Mouse (Mus musculus): ENCODE results near the gene Gcdh. TPM values are rescaled to one million over a fixed set of nuclear protein-coding genes. Genes with fewer than 3 reads are reported as not detected.

The Gcdh gene
- polyA plus RNA-seq, 1 experiment from 2014 or later, result 37.2 TPM

DNA sequence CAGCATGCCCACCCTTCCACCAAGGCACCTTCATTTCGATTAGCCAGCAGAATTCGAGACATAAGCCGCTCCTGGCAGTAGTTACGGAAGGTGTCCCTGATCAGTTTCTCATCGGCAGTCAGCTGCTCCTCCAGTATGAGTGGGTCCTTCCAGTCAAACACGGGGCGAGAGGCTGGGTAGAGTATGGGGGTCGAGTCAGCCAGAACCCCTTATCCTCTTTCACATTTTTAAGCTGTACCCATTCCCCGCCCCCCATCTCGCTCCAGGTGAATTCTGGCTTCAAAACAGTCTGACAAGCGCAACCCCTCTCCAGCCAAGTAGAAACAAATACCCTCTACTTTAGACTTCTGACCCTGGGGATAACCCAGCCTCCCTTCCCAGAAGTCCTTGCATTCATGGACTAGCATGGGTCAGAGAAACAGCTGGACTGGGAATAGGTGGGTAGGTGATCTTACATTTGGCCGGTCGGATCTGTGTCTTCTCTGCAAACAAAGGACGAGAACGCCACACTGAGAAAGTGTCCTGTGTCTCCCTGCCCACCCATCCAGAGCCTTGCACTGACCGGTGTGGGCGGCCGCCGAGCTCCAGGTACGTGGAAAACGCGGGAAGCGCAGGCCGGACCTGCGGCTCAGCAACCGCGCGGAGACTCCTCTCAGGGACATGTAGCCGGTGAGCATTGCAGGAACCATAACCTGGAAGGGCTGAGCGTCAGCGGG, 570 bp downstream of the Gcdh start:
- Histone ChIP-seq H3K36me3 (peaks cover 24% of the 10 kb centered on the region), H3K9ac (peak overlapping the region; percentile 79), H3K27me3 (peaks cover 4% of the 10 kb centered on the region), H3K27ac (replicated peaks) (no peak overlapping the region; the same call in 1 of the 2 replicates), H3K4me1 (replicated peaks) (peaks cover 20% of the 10 kb centered on the region), H3K4me2 (peak overlapping the region; percentile 82), H3K9me3 (no peaks in the 10 kb centered on the region), H3K4me3 (peak overlapping the region; percentile 71)
- ATAC-seq (ENCODE audit: low read depth), result peak; percentile 65
- WGBS, result 12% methylated on average over 31 of the region's 31 CpGs

- Histone ChIP-seq H3K4me1 (replicated peaks) (peaks cover 14% of the 10 kb centered on the region), H3K9me3 (no peaks in the 10 kb centered on the region), H3K9ac (no peak overlapping the region), H3K4me2 (no peak overlapping the region), H3K27me3 (no peaks in the 10 kb centered on the region), H3K4me3 (no peak overlapping the region), H3K36me3 (peaks cover 53% of the 10 kb centered on the region), H3K27ac (replicated peaks) (no peak overlapping the region)
- ATAC-seq (ENCODE audit: low read depth), result no peak
- WGBS, result 92% methylated on average over 1 of the region's 1 CpGs
Observed at GRCm38 (mm10) chr8:84889141-84889540, 4.6 kb downstream of the Gcdh start.

- WGBS, result 94% methylated on average over 3 of the region's 3 CpGs
- peaks cover 53% of the 10 kb centered on the region for H3K36me3 ChIP-seq
- peaks cover 10% of the 10 kb centered on the region for H3K4me1 ChIP-seq (replicated peaks)
- no peaks in the 10 kb centered on the region for H3K27me3 ChIP-seq
- H3K9me3 ChIP-seq, result no peaks in the 10 kb centered on the region
- H3K9ac ChIP-seq, result no peak overlapping the region
- no peak overlapping the region for H3K27ac ChIP-seq (replicated peaks)
- no peak overlapping the region for H3K4me3 ChIP-seq
- ATAC-seq (ENCODE audit: low read depth), result no peak
- H3K4me2 ChIP-seq, result no peak overlapping the region
Observed at GRCm38 (mm10) chr8:84888280-84888679, 5.4 kb downstream of the Gcdh start.

- Histone ChIP-seq H3K36me3 (peaks cover 43% of the 10 kb centered on the region), H3K4me2 (no peak overlapping the region), H3K27ac (replicated peaks) (no peak overlapping the region), H3K4me1 (replicated peaks) (no peaks in the 10 kb centered on the region), H3K4me3 (no peak overlapping the region), H3K27me3 (no peaks in the 10 kb centered on the region), H3K9ac (no peak overlapping the region), H3K9me3 (no peaks in the 10 kb centered on the region)
- WGBS, result 86% methylated on average over 4 of the region's 4 CpGs
- ATAC-seq (ENCODE audit: low read depth), result no peak
Observed at GRCm38 (mm10) chr8:84884728-84885127, 9.0 kb downstream of the Gcdh start.

DNA sequence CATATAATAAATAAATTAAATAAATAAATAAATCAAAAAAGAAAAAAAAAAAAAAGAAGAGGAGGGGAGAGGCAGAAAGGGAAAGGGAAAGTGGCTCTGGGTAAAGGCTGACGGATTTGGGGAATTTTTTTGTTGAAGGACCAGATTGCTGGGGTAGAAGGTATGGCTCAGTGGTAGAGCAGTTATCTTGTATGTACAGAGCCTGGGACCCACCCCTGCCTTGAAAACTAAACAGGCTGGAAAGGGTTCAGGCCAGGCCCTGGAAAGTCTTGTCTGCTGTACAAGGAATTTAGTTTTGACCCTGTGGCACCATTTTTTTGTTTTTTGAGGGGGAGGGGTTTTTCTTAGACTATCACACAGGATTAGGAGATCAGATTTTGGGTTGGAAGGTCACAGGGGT, 14.8 kb downstream of the Gcdh start:
- ATAC-seq (ENCODE audit: low read depth), result no peak
- WGBS, result 89% methylated on average over 1 of the region's 1 CpGs
- Histone ChIP-seq H3K4me3 (no peak overlapping the region), H3K36me3 (no peaks in the 10 kb centered on the region), H3K9me3 (no peaks in the 10 kb centered on the region), H3K27me3 (no peaks in the 10 kb centered on the region), H3K9ac (no peak overlapping the region), H3K27ac (replicated peaks) (no peak overlapping the region), H3K4me1 (replicated peaks) (no peaks in the 10 kb centered on the region), H3K4me2 (no peak overlapping the region)

DNA sequence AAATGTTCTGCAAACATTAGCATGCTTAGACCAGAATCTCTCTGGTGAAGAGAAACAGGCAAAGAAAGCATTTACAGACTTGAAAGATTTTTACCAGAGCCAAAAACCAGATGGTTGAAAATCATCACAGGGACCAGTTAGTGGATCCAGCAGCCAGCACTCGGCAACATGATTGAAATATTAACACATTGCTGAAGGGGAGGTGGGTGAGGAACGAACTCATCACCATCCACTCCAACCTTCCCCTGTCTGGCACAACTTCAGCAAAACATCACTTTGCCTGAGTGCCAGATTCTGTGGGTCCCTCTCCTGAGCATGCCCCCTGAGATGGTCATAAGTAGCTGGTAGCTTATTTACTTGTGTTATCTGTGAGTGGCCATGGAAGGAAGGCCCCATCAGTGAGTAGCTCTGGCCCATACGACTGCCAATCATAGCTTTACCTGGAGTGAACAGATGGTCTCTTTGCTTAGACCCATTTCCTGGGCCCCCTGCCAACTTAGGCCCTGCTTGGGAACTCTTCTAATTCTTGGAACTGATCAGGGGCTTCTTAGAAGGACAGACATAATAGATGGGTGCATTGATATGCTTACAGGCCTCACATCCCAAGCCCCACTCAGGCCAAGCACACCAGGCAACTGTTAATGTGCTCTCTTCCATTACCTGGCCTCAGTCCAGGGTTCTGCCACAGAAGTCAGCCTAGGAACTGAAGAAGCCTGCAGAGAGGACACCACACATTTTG, 16.3 kb downstream of the Gcdh start:
- H3K9me3 ChIP-seq, result no peaks in the 10 kb centered on the region
- 82% methylated on average over 3 of the region's 3 CpGs for WGBS
- H3K4me2 ChIP-seq, result no peak overlapping the region
- no peak for ATAC-seq (ENCODE audit: low read depth)
- no peaks in the 10 kb centered on the region for H3K36me3 ChIP-seq
- H3K4me3 ChIP-seq, result no peak overlapping the region
- H3K27ac ChIP-seq (replicated peaks), result no peak overlapping the region
- peaks cover 6% of the 10 kb centered on the region for H3K27me3 ChIP-seq
- H3K9ac ChIP-seq, result no peak overlapping the region
- H3K4me1 ChIP-seq (replicated peaks), result peaks cover 4% of the 10 kb centered on the region

GRCm38 (mm10) chr8:84874339-84874738, 19.4 kb downstream of the Gcdh start:
- H3K27me3 ChIP-seq, result peaks cover 10% of the 10 kb centered on the region

GRCm38 (mm10) chr8:84873016-84873415, 20.7 kb downstream of the Gcdh start:
- H3K36me3 ChIP-seq, result peaks cover 25% of the 10 kb centered on the region
- peaks cover 10% of the 10 kb centered on the region for H3K27me3 ChIP-seq
- H3K4me2 ChIP-seq, result peak overlapping the region; percentile 80
- H3K4me1 ChIP-seq (replicated peaks), result peaks cover 11% of the 10 kb centered on the region
- H3K27ac ChIP-seq (replicated peaks), result no peak overlapping the region
- no peak overlapping the region for H3K9ac ChIP-seq
- peak overlapping the region; percentile 41; the same call in 1 of the 2 replicates for H3K4me3 ChIP-seq
- ATAC-seq (ENCODE audit: low read depth), result no peak
- H3K9me3 ChIP-seq, result no peaks in the 10 kb centered on the region
- WGBS, result 62% methylated on average over 4 of the region's 4 CpGs

More at GRCm38 (mm10) chr8:84874339-84874738, 19.4 kb downstream of the Gcdh start:
- Histone ChIP-seq H3K27ac (replicated peaks) (no peak overlapping the region), H3K9me3 (no peaks in the 10 kb centered on the region), H3K4me1 (replicated peaks) (peaks cover 11% of the 10 kb centered on the region), H3K4me3 (no peak overlapping the region), H3K4me2 (no peak overlapping the region), H3K36me3 (peaks cover 12% of the 10 kb centered on the region), H3K9ac (no peak overlapping the region)
- ATAC-seq (ENCODE audit: low read depth), result no peak
- 91% methylated on average over 3 of the region's 3 CpGs for WGBS

GRCm38 (mm10) chr8:84872309-84872965, 21.3 kb downstream of the Gcdh start:
- H3K27ac ChIP-seq (replicated peaks), result no peak overlapping the region
- peaks cover 11% of the 10 kb centered on the region for H3K4me1 ChIP-seq (replicated peaks)
- H3K4me3 ChIP-seq, result peak overlapping the region; percentile 41
- peaks cover 10% of the 10 kb centered on the region for H3K27me3 ChIP-seq
- peak overlapping the region; percentile 65 for H3K9ac ChIP-seq
- WGBS, result 3% methylated on average over 54 of the region's 54 CpGs
- peak overlapping the region; percentile 80 for H3K4me2 ChIP-seq
- H3K36me3 ChIP-seq, result peaks cover 31% of the 10 kb centered on the region
- peak; percentile 55 for ATAC-seq (ENCODE audit: low read depth)
- H3K9me3 ChIP-seq, result no peaks in the 10 kb centered on the region

- H3K4me1 ChIP-seq (replicated peaks), result peaks cover 11% of the 10 kb centered on the region
- H3K4me3 ChIP-seq, result peak within 1 kb of the TSS; percentile 41
- H3K9ac ChIP-seq, result peak within 1 kb of the TSS; percentile 65
- H3K36me3 ChIP-seq, result peaks cover 39% of the 10 kb centered on the region
- H3K27ac ChIP-seq (replicated peaks), result no peak within 1 kb of the TSS
- WGBS, result 14% methylated on average over 46 of the region's 46 CpGs
- peak within 1 kb of the TSS; percentile 80 for H3K4me2 ChIP-seq
- peak; percentile 77 for ATAC-seq (ENCODE audit: low read depth)
- no peaks in the 10 kb centered on the region for H3K9me3 ChIP-seq
- peaks cover 10% of the 10 kb centered on the region for H3K27me3 ChIP-seq
Observed at GRCm38 (mm10) chr8:84871376-84872308, 22.1 kb downstream of the Gcdh start, which contains the start of gene Syce2. TSS of gene Syce2 (plus strand) at chr8:84872111.

DNA sequence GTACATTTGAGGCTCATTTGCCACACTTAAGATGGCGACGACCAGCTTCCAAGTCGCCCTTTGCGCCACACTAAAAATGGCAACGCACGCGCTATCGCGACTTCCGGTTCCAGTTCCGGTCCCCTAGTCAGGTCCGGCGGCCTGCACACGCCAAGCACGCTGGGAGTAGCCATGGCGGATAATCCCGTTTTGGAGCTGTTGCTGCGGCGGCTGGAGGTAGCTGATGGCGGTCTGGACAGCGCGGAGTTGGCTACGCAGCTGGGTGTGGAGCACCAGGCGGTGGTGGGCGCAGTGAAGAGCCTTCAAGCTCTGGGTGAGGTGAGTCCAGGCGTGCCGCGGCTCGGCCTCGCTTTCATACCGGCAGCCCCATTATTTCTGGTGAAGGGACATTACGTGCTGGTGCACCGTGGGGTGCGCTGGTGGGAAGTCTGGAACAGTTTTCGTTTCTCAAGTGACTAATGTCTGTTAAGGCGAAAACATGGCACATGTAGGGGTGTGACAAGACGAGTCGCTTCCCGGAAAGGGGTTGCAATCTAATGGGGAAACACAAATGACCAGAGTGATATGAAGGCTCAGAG, 36.8 kb downstream of the Gcdh start, which contains the start of gene Farsa:
Gene Farsa (plus strand): TSS at position 126 of the 578 bp plus-strand sequence.
- Histone ChIP-seq H3K27me3 (peaks cover 3% of the 10 kb centered on the region; the same call in 1 of the 2 replicates), H3K27ac (replicated peaks) (peak within 1 kb of the TSS; percentile 79), H3K9me3 (no peaks in the 10 kb centered on the region), H3K4me3 (peak within 1 kb of the TSS; percentile 90), H3K36me3 (peaks cover 30% of the 10 kb centered on the region), H3K9ac (peak within 1 kb of the TSS; percentile 91), H3K4me1 (replicated peaks) (peaks cover 23% of the 10 kb centered on the region), H3K4me2 (peak within 1 kb of the TSS; percentile 97)
- ATAC-seq (ENCODE audit: low read depth), result peak; percentile 93
- under 1% methylated on average over 39 of the region's 39 CpGs for WGBS
